ENCODE assay signal across 26 mouse cellular contexts in genomic region chr16:44305606-44306005, GRCm38 (mm10). TPM values are rescaled to one million over a fixed set of nuclear protein-coding genes. Genes with fewer than 3 reads are reported as not detected.
DNase-seq lines count a peak whose midpoint lies in the region; ATAC-seq and TF ChIP-seq lines count a peak whose summit lies in the region.
"Had no signal": no experiment of that assay in that cellular context is flagged by ENCODE, and none has a peak within 500 bp of the region (broad histone marks: within the 10 kb centered on the region; RNA-seq: fewer than 3 reads in every experiment).

No protein-coding gene starts in this region.

- H3K4me3 ChIP-seq in kidney, postnatal 0 days (replicated peaks; ENCODE audit: low read depth, low read length): no peak overlapping the region
- H3K4me3 ChIP-seq in kidney, embryonic 16.5 days (ENCODE audit: low read length): no peak overlapping the region
- no peak overlapping the region for H3K4me3 ChIP-seq in liver, postnatal 0 days (ENCODE audit: low read depth, low read length)
- H3K4me3 ChIP-seq in liver, embryonic 11.5 days (ENCODE audit: low read depth, low read length): no peak overlapping the region
- H3K4me3 ChIP-seq: embryonic facial prominence, embryonic 12.5 days; embryonic facial prominence, embryonic 15.5 days; gastrocnemius, adult 2 months; hindbrain, embryonic 12.5 days; hindbrain, embryonic 15.5 days had no signal

- no peaks in the 10 kb centered on the region for H3K4me1 ChIP-seq in kidney, postnatal 0 days (replicated peaks; ENCODE audit: insufficient read depth, low read length)
- H3K4me1 ChIP-seq in kidney, embryonic 16.5 days (ENCODE audit: insufficient read depth, low read length): no peaks in the 10 kb centered on the region
- 0 out of 2 replicates have a peak, but pooled peaks cover 5% of the 10 kb centered on the region for H3K4me1 ChIP-seq in liver, postnatal 0 days (ENCODE audit: insufficient read depth)
- no peaks in the 10 kb centered on the region for H3K4me1 ChIP-seq in liver, embryonic 11.5 days (replicated peaks; ENCODE audit: control insufficient read depth, insufficient read depth, low read length)
- H3K4me1 ChIP-seq: embryonic facial prominence, embryonic 12.5 days; embryonic facial prominence, embryonic 15.5 days; hindbrain, embryonic 12.5 days had no signal

- H3K9me3 ChIP-seq in kidney, postnatal 0 days (replicated peaks; ENCODE audit: low read length): no peaks in the 10 kb centered on the region
- no peaks in the 10 kb centered on the region for H3K9me3 ChIP-seq in kidney, embryonic 16.5 days (ENCODE audit: low read length)
- no peaks in the 10 kb centered on the region for H3K9me3 ChIP-seq in liver, postnatal 0 days (ENCODE audit: low read length)
- no peaks in the 10 kb centered on the region for H3K9me3 ChIP-seq in liver, embryonic 11.5 days (ENCODE audit: control insufficient read depth, low read length)
- H3K9me3 ChIP-seq: embryonic facial prominence, embryonic 12.5 days; embryonic facial prominence, embryonic 15.5 days; G1E; hindbrain, embryonic 12.5 days; hindbrain, embryonic 15.5 days had no signal

- WGBS in kidney, postnatal 0 days: 49% methylated on average over 3 of the region's 3 CpGs
- 47% methylated on average over 3 of the region's 3 CpGs for WGBS in kidney, embryonic 16.5 days
- 53% methylated on average over 3 of the region's 3 CpGs for WGBS in liver, postnatal 0 days (ENCODE audit: insufficient replicate concordance)
- WGBS in liver, embryonic 11.5 days: 56% methylated on average over 3 of the region's 3 CpGs

- H3K36me3 ChIP-seq in kidney, postnatal 0 days (ENCODE audit: insufficient read depth, low read length): no peaks in the 10 kb centered on the region
- H3K36me3 ChIP-seq in kidney, embryonic 16.5 days (ENCODE audit: insufficient read depth, low read length): no peaks in the 10 kb centered on the region
- no peaks in the 10 kb centered on the region for H3K36me3 ChIP-seq in liver, postnatal 0 days (replicated peaks; ENCODE audit: insufficient read depth, low read length)
- H3K36me3 ChIP-seq in liver, embryonic 11.5 days (ENCODE audit: control insufficient read depth, insufficient read depth, low read length): no peaks in the 10 kb centered on the region
- H3K36me3 ChIP-seq: embryonic facial prominence, embryonic 12.5 days; embryonic facial prominence, embryonic 15.5 days; G1E; hindbrain, embryonic 12.5 days; hindbrain, embryonic 15.5 days had no signal

- peak; percentile 12 for DNase-seq in kidney, postnatal 0 days (ENCODE audit: low spot score)
- no peak for DNase-seq in liver, postnatal 0 days
- DNase-seq in liver, embryonic 11.5 days (ENCODE audit: low spot score): no peak
- no peak for DNase-seq in thymus, postnatal 0 days (ENCODE audit: low spot score)
- DNase-seq: adrenal gland, adult 2 months; adrenal gland, postnatal 14 days; cerebellum, adult 11 months; cerebellum, adult 2 months; cerebellum, adult 9-11 months; cerebellum, postnatal 25 days; forebrain, postnatal 0 days; gastrocnemius, adult 2 months; gastrocnemius, postnatal 14 days had no signal

- TF ChIP-seq EP300 in liver, postnatal 0 days (IDR thresholded peaks at IDR 0.05; ENCODE audit: low read depth): no peak

- ATAC-seq in kidney, postnatal 0 days (replicated peaks; ENCODE audit: low FRiP score, low read depth): no peak
- ATAC-seq in kidney, embryonic 16.5 days (ENCODE audit: low FRiP score, low TSS enrichment): no peak
- ATAC-seq in liver, postnatal 0 days: peak; percentile 60
- no peak for ATAC-seq in liver, embryonic 11.5 days (replicated peaks; ENCODE audit: low FRiP score)
- ATAC-seq in activated CD4-positive, CD25-positive, alpha-beta regulatory T cell, adult 4 months: peak; percentile 32
- ATAC-seq: forebrain, embryonic 14.5 days; forebrain, postnatal 0 days; Patski had no signal

- H3K27me3 ChIP-seq in kidney, postnatal 0 days (ENCODE audit: insufficient read depth, low read length): no peaks in the 10 kb centered on the region
- H3K27me3 ChIP-seq in kidney, embryonic 16.5 days (ENCODE audit: insufficient read depth, low read length): no peaks in the 10 kb centered on the region
- H3K27me3 ChIP-seq in liver, postnatal 0 days (ENCODE audit: insufficient read depth, low read length): no peaks in the 10 kb centered on the region
- H3K27me3 ChIP-seq in liver, embryonic 11.5 days (replicated peaks; ENCODE audit: control insufficient read depth, insufficient read depth, low read length): no peaks in the 10 kb centered on the region
- H3K27me3 ChIP-seq: CH12.LX; embryonic facial prominence, embryonic 12.5 days; embryonic facial prominence, embryonic 15.5 days; hindbrain, embryonic 12.5 days; hindbrain, embryonic 15.5 days had no signal

- no peak overlapping the region for H3K27ac ChIP-seq in kidney, postnatal 0 days
- H3K27ac ChIP-seq in kidney, embryonic 16.5 days (ENCODE audit: low read length): no peak overlapping the region
- H3K27ac ChIP-seq in liver, postnatal 0 days (ENCODE audit: low read depth): no peak overlapping the region
- no peak overlapping the region for H3K27ac ChIP-seq in liver, embryonic 11.5 days (ENCODE audit: low read depth, low read length)
- H3K27ac ChIP-seq: embryonic facial prominence, embryonic 12.5 days; embryonic facial prominence, embryonic 15.5 days; gastrocnemius, adult 2 months; hindbrain, embryonic 12.5 days; hindbrain, embryonic 15.5 days had no signal

- no peak overlapping the region for H3K9ac ChIP-seq in kidney, postnatal 0 days (ENCODE audit: low read depth, low read length)
- no peak overlapping the region for H3K9ac ChIP-seq in kidney, embryonic 16.5 days (replicated peaks; ENCODE audit: low read length)
- no peak overlapping the region for H3K9ac ChIP-seq in liver, postnatal 0 days (replicated peaks)
- H3K9ac ChIP-seq in liver, embryonic 11.5 days (ENCODE audit: low read depth, low read length): no peak overlapping the region
- H3K9ac ChIP-seq: embryonic facial prominence, embryonic 12.5 days; embryonic facial prominence, embryonic 15.5 days; forebrain, postnatal 0 days; hindbrain, embryonic 12.5 days; hindbrain, embryonic 15.5 days had no signal

- no peak for TF ChIP-seq CTCF in kidney, postnatal 0 days (IDR thresholded peaks at IDR 0.05; ENCODE audit: low read depth)
- TF ChIP-seq CTCF in liver, postnatal 0 days (IDR thresholded peaks at IDR 0.05; ENCODE audit: low read depth): no peak

- no peak overlapping the region for H3K4me2 ChIP-seq in kidney, postnatal 0 days (ENCODE audit: low read length)
- H3K4me2 ChIP-seq in kidney, embryonic 16.5 days (replicated peaks; ENCODE audit: low read depth, low read length): no peak overlapping the region
- no peak overlapping the region for H3K4me2 ChIP-seq in liver, postnatal 0 days (ENCODE audit: low read depth, low read length)
- H3K4me2 ChIP-seq in liver, embryonic 11.5 days: no peak overlapping the region
- H3K4me2 ChIP-seq: embryonic facial prominence, embryonic 12.5 days; embryonic facial prominence, embryonic 15.5 days; heart, embryonic 11.5 days; hindbrain, embryonic 12.5 days; hindbrain, embryonic 15.5 days had no signal

RNA-seq across cellular contexts. Expression of gene Sidt1, which starts 27.4 kb away (rescaled TPM):
- 0.92 and 1.4 TPM in 2 replicates for polyA plus RNA-seq in kidney, postnatal 0 days (2015; fragmentation: Nextera tagmentation; extraction: Ambion mirVana)
- 0.75 and 0.76 TPM in 2 replicates for polyA plus RNA-seq in kidney, embryonic 16.5 days (2015; fragmentation: Nextera tagmentation; extraction: Ambion mirVana)
- polyA plus RNA-seq in liver, postnatal 0 days (2015; fragmentation: Nextera tagmentation; extraction: Ambion mirVana): 0.02 TPM in 1 of 2 replicates, not detected in the other
- polyA plus RNA-seq in liver, embryonic 11.5 days (2014; fragmentation: Nextera tagmentation; extraction: Ambion mirVana): not detected in 2 replicates
- 10 to 100 TPM; 21.3 to 30.8 TPM for polyA plus RNA-seq in activated CD4-positive, CD25-positive, alpha-beta regulatory T cell, adult 4 months (2017; shearing (Covaris generic))
- polyA plus RNA-seq in thymus, postnatal 0 days (2015; fragmentation: Nextera tagmentation; extraction: Ambion mirVana): 2.9 and 3.6 TPM in 2 replicates
- polyA plus RNA-seq: C2C12; G1E; heart, embryonic 11.5 days; heart, embryonic 14.5 days; Patski had no signal

RNA-seq across cellular contexts. Expression of gene Spice1, which starts 41.3 kb away (rescaled TPM):
- polyA plus RNA-seq in kidney, postnatal 0 days (2015; fragmentation: Nextera tagmentation; extraction: Ambion mirVana): 17.9 and 18.8 TPM in 2 replicates
- polyA plus RNA-seq in kidney, embryonic 16.5 days (2015; fragmentation: Nextera tagmentation; extraction: Ambion mirVana): 28.0 and 33.9 TPM in 2 replicates
- 4.1 and 4.9 TPM in 2 replicates for polyA plus RNA-seq in liver, postnatal 0 days (2015; fragmentation: Nextera tagmentation; extraction: Ambion mirVana)
- 23.6 and 25.4 TPM in 2 replicates for polyA plus RNA-seq in liver, embryonic 11.5 days (2014; fragmentation: Nextera tagmentation; extraction: Ambion mirVana)
- polyA plus RNA-seq in activated CD4-positive, CD25-positive, alpha-beta regulatory T cell, adult 4 months (2017; shearing (Covaris generic)): 10 to 100 TPM; 17.8 to 22.0 TPM
- 16.5 and 16.9 TPM in 2 replicates for polyA plus RNA-seq in thymus, postnatal 0 days (2015; fragmentation: Nextera tagmentation; extraction: Ambion mirVana)

Comparison
In these comparisons a context has a peak if more than half of its experiments do, and no peak if none do; other contexts are left out.
1. ATAC-seq: peak in liver, postnatal 0 days (single experiment) and activated CD4-positive, CD25-positive, alpha-beta regulatory T cell, adult 4 months (single experiment); none in kidney, postnatal 0 days (single experiment), kidney, embryonic 16.5 days (single experiment) and liver, embryonic 11.5 days (single experiment).